Mouse (Mus musculus) right cerebral cortex, postnatal 25 days (tissue): Measurements from ENCODE around the gene Vps29.
"Not testable (repeated sequence)": the region's sequence is repeated elsewhere in the genome, so short reads cannot be mapped to it uniquely, and the experiment has no call there.

ENCODE experiments used
- DNase-seq: peaks from one replicate; pipeline ENCODE4 v3.0.0; 2022

Vps29 gene

DNA sequence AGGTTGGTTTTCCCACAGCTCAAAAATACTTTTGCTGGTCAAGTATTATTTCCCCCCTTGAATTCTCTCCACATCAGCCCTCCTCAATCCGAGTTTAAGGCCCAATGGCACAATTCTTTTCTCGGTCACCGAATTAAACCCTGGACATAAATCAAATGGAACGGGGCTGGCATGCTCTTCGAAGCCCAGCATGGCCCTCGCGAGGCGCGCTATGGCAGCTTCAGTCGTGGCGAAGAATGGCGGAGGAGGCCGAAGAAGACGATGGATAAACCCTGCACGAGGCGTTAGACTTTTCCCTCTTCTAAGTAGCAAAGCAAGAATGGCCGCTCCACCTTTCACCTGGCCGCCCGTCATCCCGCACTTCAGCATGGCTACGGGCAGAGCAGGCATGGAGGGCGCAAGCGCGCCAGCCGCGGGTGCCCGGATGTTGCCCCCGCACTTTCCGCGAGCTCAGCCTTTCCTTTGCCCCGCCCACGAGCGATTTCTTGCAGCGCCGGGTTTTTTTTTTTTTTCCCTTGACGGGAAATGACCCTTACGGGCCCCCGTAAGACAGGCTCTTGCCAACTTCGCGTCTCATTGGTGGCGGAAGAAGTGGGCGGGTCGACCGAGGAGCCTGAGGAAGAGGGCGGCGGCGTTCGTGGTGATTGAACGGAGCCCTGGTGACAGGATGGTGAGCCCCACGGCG, at the start of gene Vps29, which contains the start of gene Rad9b:
TSS of gene Vps29 (plus strand) at position 563 of the 685 bp plus-strand sequence.
TSS of gene Rad9b (minus strand) at position 427 of the 685 bp plus-strand sequence.
- peak; percentile 98 for DNase-seq

DNA sequence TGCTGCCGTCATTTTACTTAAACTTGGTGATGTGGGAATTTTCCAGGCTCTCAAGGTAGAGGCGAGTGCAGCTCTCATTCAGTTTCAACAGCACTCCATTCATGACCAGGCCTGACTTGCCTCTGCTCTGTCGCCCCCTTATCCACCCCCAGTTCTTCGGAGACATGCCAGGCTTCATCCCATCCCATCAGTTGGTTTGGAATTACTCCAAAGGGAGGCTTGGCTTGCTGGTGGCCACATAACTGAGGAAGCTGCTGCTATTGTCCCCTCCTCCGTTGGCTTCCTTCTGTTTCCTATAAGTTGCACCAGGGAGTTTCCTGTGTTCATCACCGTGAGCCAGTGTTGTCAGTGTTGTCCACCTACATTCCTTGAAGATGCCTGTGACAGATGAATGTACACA, 49.6 kb upstream of the Vps29 start:
- no peak for DNase-seq

DNA sequence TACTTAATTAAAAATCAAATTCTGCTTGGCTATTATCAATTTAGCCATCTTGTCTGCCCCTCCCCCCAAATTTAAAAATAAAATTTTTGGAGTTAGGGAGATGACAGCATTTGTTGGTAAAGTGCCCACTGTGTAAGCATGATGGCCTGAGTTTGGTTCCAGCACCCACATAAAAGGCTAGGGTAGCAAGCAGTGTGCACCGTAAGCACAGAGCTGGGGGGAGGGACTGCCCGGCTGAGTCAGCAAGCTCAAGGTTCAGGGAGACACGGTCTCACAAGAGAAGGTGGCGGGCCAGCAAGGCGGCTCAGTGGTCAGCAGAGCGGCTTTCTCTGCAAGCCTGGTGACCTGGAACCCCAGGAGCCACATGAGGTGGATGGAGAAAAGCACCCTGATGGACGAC, 48.7 kb upstream of the Vps29 start:
- DNase-seq = no peak

DNA sequence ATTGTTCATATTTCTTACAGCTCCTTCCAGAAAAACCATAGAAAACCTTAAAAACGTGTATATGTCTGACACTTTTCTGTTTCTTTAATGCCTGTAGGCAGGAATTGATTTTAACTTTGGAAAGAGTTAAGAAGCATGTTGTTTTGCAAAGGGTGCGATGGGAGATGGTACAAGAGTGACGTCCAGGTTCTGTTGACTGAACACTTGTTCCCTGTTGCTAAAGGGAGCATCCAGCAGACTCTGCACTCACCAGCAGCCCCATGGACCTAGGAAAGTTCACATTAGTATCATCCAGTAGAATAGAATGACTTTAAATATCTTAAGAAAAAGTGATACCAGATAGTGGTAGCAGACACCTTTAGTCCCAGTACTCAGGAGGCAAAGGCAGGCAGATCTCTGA, 47.6 kb upstream of the Vps29 start:
- no peak for DNase-seq

DNA sequence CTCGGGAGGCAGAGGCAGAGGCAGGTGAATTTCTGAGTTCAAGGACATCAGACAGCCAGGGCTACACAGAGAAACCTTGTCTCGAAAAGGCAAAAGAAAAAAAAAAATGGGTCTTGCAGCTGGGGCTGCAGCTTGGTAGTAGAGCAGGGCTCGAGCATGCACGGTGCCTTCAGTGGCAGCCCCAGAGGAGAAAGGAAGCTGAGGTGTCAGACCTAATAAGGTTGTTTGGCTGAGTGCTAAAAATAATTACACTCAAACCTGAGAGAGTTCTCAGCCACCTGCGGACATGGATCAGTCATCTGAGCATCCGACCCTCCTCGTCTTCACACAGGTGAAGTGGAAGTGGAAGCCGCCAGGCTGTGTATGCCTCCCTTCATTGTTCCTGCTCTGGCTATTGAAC, 43.5 kb upstream of the Vps29 start:
- no peak for DNase-seq

DNA sequence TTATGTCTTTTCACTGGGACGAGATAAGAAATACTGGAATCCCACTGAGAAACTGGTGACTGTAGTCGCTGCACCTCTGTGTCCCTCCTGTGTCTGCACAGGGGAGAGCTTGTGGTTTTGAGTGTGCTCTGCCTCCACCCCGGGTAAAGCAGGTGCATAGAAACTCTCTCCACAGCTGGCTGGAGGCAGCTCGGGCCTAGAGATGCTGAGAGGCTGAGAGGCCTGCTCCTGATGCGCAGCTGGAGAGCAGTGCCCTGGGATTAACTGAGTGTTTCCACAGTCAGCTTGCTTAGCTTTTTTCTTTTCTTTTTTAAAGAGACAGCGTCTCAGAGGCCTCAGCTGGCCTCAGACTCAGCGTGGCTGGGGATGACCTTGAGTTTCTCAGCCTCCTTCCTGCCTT, 42.5 kb upstream of the Vps29 start:
- DNase-seq = no peak

DNA sequence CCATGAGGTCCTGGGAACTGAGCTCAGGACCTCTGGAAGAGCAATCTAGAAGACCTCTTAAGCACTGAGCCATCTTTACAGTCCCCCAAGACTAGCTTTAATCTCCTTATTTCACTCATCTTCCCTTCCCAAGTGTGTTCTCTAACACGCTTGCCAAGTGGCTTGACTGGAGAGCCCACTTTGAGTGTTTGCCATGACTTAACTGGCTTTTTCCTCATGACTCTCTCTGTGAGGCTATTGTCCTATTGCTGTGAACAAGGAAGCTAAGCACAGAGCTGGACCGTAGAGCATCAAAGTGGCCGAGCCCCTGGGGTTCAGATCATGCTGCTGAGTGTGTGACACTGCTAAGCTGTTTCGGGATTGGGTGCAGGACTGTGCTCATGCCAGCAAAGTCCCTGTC, 41.8 kb upstream of the Vps29 start:
- no peak for DNase-seq

DNA sequence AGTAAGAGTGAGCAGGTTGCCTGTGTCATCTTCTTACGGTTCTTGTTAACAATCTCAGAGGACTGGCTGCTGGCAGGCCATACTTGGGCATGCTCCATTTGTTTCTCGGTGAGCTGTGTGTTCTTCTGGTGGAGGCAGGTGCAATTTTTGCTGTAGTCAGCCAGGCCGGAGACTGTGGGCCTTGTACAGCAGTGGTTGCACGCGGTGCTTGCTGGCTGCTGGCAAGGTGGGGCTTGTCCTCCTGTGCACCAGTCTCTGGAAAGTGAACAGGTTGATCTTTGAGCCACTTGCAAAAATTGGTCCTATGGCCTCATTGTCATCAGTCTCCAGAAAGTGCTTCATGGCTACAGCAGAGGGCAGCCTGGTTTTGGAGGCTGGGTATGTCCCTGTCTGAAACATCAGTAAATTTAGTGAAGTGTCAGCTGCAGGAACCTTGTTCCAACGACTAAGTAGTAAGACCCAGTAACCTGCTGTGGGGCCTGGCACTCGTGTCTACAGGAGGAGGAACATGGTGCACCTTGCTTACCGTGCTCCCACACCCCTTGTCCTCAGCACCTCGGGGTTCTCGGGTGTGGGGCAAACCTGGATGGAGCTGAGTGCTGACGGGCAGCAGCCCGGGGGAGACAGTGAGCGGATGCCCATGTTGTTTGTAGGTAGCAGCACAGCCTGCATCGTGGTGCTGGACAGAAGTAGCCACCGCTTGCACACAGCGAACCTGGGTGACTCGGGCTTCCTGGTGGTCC, 41.1 kb upstream of the Vps29 start:
- DNase-seq = no peak

DNA sequence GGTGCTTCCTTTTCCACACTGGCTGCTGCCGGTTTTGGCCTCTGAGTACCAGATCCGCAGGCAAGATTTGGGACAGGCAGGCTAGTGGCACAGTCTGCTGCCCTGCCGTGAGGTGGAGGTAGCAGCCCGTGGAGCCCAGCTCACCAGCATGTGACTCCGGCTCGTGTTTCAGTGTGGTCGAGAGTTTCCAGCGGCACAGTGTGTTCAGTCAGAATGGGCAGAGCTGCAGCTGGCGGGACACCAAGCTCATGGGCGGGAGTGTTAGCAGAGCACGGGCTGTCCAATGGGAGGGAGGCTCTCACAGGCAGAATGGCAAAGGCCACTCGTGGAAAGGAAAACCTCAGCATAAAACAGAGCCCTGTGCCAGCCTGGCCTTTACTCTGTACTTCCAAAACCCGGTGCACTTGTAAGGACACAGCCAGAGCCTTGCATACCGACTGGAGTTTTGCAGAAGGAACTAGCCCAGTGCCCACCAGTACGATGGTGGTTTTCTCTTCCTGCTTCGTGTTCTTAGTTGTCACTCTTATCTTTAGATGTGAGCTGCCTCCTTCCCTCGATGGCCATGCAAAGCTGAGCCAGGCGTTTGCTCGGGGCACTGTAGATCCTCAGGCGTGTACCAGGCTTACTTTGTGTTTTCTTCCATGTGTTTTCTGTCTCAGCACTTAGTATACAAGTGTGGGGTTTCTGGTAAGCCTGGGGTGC, 39.1 kb upstream of the Vps29 start:
- DNase-seq = peak; percentile 83

DNA sequence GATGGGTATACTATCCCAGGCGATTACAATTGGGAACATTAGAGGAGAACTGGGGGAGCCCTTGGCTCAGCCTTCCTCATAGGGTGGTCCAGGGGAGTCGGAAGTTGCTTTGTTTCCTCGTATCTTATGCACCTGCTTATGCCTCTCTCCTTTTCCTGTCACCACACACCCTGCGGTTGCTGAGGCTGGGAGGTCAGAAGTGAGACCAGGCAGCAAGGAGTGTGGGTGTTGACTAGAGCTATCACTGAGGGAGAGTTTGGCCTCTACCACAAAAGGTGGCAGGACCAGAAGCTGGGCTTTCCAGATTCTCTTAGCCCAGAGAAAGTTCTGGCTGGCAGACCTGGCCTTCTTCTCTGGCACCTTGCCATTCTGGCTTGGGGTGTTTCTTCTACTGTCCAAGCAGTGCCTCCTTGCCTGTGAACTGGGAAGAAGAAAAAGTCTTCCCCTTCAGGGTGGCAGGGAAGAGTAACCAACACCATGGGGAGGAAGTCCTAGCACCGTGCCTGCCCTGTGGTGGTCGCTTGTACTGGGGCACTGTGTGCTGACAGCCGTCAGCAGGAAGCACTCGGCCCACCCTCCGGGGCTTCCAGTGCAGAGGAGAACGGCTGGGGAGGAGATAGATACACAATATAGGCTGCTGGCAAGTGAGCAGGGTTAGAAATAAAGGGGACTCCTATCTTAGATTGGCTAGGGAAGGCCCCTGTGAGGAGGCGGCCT, 36.7 kb upstream of the Vps29 start:
- no peak for DNase-seq

DNA sequence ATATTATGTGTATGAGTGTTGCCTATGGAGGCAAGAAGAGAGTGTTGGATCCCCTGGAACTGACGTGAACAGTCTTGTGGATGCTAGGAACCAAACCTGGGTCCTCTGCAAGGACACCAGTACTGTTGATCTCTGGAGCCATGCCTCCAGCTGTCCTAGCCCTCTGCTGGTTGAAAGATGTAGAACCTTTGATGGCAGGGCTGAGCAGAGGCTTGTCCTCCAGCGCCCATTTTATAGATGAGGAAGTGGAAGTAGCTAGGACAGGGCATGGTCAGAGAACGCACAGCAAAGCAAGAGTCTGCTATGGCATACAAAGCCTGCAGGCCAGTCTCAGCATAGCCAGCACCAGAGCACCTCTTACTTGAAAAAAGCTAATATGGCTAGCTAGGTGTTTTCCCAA, 36.1 kb upstream of the Vps29 start:
- DNase-seq = no peak

DNA sequence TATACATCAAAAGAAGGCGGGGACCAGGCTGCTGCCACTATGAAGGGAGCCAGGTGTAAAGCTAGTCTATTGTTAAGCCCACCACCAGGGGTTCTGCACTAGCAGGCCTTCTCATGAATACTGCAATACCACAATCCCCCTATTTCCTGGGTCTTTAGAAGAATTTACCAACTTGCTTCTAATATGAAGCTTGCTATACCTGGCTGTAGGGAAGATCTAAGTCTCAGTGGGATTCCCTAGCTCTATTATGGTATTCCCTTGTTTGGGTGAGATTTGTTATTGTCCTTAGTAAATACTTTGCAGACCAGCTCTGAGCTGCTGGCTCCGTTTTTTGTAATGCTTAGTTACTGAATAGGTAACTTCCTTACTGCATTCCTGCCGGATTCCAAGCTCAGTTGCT, 35.2 kb upstream of the Vps29 start:
- not testable (repeated sequence) for DNase-seq

DNA sequence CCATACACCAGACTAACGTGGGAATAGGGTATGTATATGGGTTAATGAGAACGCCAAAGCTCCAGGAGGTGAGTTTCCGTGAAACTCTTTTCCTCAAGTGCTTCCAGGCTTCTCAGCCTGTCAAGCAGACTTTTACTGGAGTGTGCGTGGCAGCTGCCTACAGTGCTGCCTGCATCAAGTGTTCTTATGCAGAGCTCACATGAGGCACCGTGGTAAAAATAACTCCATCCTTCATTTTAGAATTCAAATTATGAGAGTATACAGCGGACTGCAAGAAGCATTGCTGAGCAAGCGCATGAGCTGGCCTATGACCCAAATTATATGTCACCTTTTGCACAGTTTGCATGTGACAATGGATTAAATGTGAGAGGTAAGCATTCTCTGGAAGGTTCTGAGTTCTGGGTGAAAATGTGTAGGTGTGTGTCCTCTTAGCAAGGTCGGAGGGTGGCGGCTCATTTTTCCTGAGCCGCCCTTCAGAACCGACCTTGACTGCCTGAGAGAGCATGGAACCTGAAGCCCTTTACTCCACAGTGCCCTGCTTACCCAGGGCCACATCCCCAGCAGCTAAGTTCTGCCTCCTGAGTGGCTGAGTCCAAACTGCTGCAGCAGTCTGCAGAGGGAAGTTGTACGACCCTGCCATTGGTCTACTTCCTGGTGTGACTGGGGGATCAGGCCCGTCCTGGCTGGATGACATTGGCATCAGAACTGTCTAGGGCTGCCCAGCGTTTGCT, 34.5 kb upstream of the Vps29 start:
- no peak for DNase-seq

DNA sequence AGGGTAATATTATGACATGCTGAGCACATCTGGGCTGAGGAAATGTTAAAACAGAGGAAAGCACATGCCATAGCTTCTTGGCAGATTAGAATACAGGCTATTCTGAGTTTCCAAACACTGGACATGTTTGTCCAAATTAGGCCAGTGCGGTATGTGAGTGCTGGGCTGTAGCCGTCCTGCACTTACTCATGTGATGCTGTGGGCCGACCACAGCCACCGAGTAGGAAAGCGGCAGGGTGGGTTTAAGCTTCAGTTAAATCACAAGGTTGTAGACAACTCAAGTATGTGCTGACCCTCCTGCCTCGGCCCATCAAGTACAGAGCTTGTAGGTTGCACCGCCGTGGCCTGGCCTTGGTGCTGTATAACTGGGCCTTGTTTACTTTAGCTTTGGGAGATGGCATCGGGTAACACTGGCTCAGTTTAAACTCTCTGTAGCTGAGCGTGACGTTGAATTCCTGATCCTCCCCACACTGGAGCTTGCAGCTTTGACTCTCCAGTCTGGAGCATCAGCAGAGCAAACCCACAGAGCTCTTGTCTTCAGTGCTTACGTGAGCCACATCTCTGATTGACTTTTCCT, 33.9 kb upstream of the Vps29 start:
- no peak for DNase-seq

DNA sequence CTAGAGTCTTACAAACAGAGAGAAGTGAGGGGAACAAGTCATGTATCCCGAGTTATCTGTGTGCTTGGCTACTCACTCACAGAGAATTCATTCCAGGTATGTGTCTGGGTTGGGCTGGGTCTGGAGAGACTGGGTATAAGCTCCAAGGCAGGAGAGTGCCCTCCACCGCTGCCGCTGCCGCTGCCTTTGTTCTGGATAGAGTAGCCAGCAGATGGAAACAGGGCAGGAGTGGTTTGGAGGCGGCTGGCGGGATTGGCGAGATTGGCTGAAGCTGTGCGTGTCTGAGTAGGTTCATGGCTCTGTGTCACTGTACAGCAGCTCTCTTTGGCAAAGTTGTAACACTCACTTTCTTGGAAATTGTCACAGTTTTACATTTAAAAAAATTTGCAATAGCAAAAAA, 30.6 kb upstream of the Vps29 start:
- no peak for DNase-seq

DNA sequence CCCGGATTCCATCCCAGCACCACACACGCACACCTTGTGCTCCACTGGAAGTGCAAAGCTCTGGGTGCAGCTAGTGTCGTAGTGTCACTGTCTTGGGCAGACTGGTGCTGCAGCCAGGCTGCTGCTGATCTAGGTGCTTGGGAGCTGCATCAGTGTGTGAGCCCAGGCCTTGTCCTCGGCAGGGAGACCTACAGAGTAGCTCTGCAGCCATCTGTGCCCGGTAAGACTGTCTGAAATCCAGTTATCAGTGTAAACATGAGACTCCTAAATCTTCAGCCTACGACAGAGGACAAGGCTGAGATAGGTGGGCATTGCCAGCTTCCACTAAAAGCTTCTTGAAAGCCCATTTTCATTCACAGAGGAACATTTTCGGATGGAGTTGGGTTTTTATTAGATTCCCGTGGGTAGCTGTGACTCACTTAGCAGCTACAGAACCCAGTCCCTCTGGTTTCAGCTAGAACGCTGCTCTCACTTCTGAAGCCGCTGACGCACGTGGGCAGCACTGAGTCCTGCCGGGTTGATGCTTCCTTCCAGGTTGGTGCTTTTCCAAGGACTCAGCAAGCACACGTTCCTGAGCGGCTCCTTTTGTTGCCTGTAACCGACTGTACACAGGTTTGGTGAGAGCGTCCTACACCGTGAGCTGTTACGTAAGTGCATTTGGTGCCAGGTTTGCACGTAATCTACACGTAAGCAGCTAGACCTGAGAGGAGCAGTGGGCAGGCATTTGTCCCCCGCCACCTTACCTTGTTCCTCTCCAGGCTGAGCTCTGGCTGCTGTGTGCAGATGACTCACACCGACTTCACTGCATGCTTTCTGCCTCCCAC, 29.3 kb upstream of the Vps29 start:
- DNase-seq = peak; percentile 84

DNA sequence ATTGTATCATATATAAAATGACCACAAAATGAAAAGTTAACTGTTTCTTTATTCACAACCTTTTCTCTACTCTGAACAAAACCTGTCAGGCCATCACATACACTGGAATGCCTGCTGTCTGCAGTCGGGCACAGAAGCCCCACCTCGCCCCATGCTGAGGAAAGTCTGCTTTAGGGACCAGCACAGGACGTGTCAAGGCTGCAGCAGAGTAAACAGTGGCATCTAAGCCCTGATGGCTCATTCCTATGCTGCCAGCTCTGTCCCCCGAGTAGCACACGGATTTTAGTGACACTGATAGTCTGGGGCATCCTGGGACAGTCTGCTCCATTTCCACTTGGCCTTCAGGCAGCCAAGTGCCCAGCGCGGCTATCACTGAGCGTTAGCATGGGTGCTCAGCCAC, 28.7 kb upstream of the Vps29 start:
- no peak for DNase-seq

DNA sequence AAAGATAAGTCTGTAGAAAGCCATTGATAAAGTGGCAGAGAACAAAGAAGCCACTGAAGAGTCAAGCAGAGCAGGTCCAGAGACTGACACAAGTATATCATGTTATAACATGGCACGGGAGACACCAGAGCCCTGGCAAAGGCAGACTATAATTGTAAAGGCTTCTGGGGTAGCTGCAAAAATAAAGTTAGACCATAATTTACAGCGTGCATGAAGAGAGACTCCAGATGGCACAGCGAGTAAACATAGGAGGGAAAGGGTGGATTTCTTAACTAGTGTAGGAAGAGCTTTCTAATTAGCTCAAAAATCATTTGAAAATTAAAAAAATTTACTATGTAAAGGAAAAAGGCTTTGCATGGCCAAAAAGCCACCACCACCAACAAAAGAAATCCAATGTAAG, 26.9 kb upstream of the Vps29 start:
- no peak for DNase-seq

DNA sequence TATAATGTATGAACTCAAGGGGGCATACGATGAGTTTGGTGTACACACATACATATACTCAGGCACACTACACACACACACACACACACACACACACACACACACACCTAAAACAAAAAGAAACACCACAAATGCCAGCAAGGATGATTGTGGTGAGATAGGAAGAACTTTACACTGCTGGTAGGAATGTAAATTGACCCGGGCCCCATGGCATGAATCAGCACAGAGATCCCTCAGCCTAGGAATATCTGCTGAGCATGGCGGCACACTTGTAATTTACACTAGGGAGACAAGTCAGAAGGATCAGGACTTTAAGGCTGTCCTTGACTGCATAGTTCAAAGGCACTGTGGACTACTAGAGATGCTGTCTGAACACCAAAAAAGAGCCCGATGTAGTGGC, 23.9 kb upstream of the Vps29 start:
- no peak for DNase-seq

DNA sequence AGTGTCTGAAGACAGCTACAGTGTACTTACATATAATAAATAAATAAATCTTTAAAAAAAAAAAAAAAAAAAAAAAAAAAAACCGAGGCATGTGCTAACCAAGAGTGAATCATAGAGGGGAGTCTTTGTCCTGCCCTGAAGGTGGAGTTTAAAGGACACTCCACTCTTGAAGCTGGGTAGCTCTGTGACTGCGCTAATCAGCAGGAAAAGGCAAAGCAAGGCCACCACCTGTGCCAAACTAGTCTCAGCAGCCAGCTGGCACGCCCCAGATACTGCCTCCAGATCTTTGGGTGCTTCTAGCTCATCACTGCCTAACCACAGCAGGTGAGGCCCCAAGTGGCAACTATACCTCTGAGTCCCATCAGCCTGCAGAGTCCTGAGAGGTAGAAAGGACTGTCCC, 19.5 kb upstream of the Vps29 start:
- no peak for DNase-seq

DNA sequence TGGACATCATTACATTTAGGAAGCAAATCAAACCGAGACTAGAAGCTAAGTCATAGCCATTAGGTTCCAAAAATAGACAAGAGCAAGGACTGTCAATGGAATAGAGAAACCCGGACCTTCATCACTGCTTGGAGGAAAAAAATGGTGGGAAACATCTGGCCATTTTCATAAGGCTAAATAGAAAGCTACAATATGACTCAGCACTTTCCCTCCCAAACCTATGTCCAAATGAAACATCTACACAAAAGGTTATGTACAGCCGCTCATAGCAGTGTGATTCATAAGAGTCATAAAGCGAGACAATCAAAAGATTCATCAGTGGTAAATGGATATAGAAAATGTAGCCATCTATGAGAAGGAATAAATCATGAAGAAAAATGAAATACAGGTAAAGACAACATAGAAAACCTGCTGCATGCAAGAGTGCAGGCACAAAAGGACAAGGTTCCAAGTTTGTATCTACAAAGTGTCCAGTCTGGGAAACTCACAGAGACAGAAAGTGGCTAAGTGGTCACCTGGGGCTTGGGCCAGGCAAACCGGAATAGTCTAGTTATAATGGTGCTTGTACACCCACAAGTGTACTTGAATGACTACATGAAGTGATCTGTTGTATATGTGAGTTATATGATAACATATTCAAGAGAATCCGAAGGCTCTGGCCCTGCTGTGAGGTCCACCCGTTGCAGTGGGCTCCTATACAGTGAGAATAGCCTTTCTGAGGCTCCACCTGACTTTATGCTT, 17.4 kb upstream of the Vps29 start:
- DNase-seq = no peak
